Mouse (Mus musculus) ES-Bruce4 (cell line): ENCODE data around the gene Unc5cl.

ENCODE experiments used
- CTCF ChIP-seq: IDR thresholded peaks from one replicate; pipeline ENCODE4 v1.8.1; 2011; ENCODE audit warnings: low read depth, low read length
- POLR2A ChIP-seq: IDR thresholded peaks from one replicate; pipeline ENCODE4 v1.8.1; 2011; ENCODE audit warnings: low read length; ENCODE audit not compliant: insufficient read depth

DNA sequence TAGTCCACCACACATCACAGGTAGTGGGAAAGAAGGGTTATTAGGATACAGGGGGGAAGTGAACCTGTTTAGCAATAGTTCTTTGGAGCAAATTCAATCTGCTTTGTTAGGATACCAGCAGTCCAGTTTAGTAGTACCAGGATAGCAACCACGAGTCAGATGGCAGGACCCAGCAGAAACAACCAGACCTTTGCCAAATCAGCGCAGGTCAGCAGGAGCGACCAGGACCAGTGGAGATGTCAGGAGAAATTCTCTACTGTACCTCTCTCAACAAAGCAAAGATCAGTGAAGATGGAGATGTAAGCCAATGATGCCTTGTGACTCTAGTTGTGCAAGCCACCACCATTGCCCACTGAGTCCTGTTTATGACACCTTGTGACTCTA is 97.8 kb downstream of the Unc5cl start:
- TF ChIP-seq CTCF (no peak), POLR2A (no peak)
